Mouse (Mus musculus) limb, embryonic 11.5 days (tissue): ENCODE results near the gene Map3k6. TPM values are rescaled to one million over a fixed set of nuclear protein-coding genes. Genes with fewer than 3 reads are reported as not detected.

ENCODE experiments used
- ATAC-seq: fragments of 200-750 bp; cut with Nextera tagmentation; 2 replicates; pipeline ENCODE4 v1.8.0; 2017; ENCODE audit warnings: low read depth; ENCODE audit not compliant: insufficient number of reproducible peaks, low FRiP score, low TSS enrichment
- DNase-seq: peaks from one replicate; pipeline ENCODE4 v3.0.0-alpha.2; 2015; ENCODE audit warnings: low spot score
- H3K27ac ChIP-seq: fragments of 300-500 bp; sonication (generic); replicated peaks from 2 replicates; pipeline ENCODE4 v1.5.1; 2014; ENCODE audit warnings: low read depth, mild to moderate bottlenecking, low read length
- H3K27me3 ChIP-seq: fragments of 300-500 bp; sonication (generic); 2 replicates; pipeline ENCODE4 v1.6.1; 2014; ENCODE audit warnings: mild to moderate bottlenecking, low read length, mixed read lengths; ENCODE audit not compliant: control insufficient read depth, insufficient read depth
- H3K36me3 ChIP-seq: fragments of 300-500 bp; sonication (generic); 2 replicates; pipeline ENCODE4 v1.6.1; 2014; ENCODE audit warnings: mild to moderate bottlenecking, low read length, moderate library complexity, mixed read lengths; ENCODE audit not compliant: control insufficient read depth, insufficient read depth
- H3K4me1 ChIP-seq: fragments of 300-500 bp; sonication (generic); 2 replicates; pipeline ENCODE4 v1.6.1; 2014; ENCODE audit warnings: low read length, mixed read lengths; ENCODE audit not compliant: control insufficient read depth, insufficient read depth
- H3K4me2 ChIP-seq: fragments of 300-500 bp; sonication (generic); 2 replicates; pipeline ENCODE4 v1.6.1; 2014; ENCODE audit warnings: low read depth, mild to moderate bottlenecking, moderate library complexity; ENCODE audit not compliant: severe bottlenecking
- H3K4me3 ChIP-seq: fragments of 300-500 bp; sonication (generic); 2 replicates; pipeline ENCODE4 v1.5.1; 2014; ENCODE audit warnings: low read depth, low read length
- H3K9ac ChIP-seq: fragments of 300-500 bp; sonication (generic); 2 replicates; pipeline ENCODE4 v1.6.1; 2014; ENCODE audit warnings: mild to moderate bottlenecking, low read length
- H3K9me3 ChIP-seq: fragments of 300-500 bp; sonication (generic); 2 replicates; pipeline ENCODE4 v1.6.1; 2016; ENCODE audit warnings: low read length; ENCODE audit not compliant: control insufficient read depth
- WGBS: fragments of 180-500 bp; shearing (Covaris S2); extraction: QIAGEN DNeasy Blood & Tissue Kit; methylation state at CpG from one replicate; pipeline ENCODE4 v1.1.7; 2014; 5-methylcytosine and 5-hydroxymethylcytosine counted together
- polyA plus RNA-seq: library from polyadenylated mRNA; unstranded; fragments of >200 nt; fragmentation: Nextera tagmentation; extraction: Ambion mirVana; gene quantifications from 2 replicates; pipeline ENCODE4 v1.2.1, GENCODE M21; 2014

Map3k6 gene
- polyA plus RNA-seq, 1 experiment from 2014 or later = 1.7 TPM

DNA sequence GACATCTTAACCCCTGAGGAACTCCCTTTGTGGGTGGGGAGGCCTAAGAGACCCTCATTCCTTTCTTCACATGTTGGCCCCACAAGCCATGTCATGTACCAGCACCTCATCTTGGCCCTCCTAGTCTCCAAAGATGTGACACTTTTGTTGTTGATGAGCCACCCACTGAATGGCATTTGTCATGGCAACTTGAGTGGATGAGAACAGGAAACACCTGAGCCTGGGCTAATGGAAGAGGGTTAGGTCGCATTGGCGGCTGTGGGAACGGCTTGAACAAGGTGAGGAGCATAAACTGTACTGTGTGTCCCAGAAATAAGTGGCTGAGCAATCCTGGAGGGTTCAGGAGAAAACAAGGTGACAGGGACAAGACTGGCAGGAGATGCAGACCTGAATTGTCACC is 28.3 kb downstream of the Map3k6 start:
- DNase-seq = no peak
- no peak overlapping the region for H3K4me3 ChIP-seq
- H3K27me3 ChIP-seq = no peaks in the 10 kb centered on the region
- peaks cover 38% of the 10 kb centered on the region for H3K36me3 ChIP-seq
- no peaks in the 10 kb centered on the region; the same call in 1 of the 2 replicates for H3K9me3 ChIP-seq
- no peak for ATAC-seq
- no peak overlapping the region for H3K9ac ChIP-seq
- H3K4me2 ChIP-seq = no peak overlapping the region
- no peaks in the 10 kb centered on the region for H3K4me1 ChIP-seq
- H3K27ac ChIP-seq = no peak overlapping the region
- WGBS = 94% methylated on average over 3 of the region's 3 CpGs

- H3K9me3 ChIP-seq = no peaks in the 10 kb centered on the region; the same call in 1 of the 2 replicates
- H3K9ac ChIP-seq = no peak overlapping the region
- no peaks in the 10 kb centered on the region for H3K27me3 ChIP-seq
- H3K4me2 ChIP-seq = no peak overlapping the region
- no peak overlapping the region for H3K27ac ChIP-seq
- 93% methylated on average over 3 of the region's 3 CpGs for WGBS
- DNase-seq (no peak), ATAC-seq (no peak)
- peaks cover 35% of the 10 kb centered on the region for H3K36me3 ChIP-seq
- no peak overlapping the region for H3K4me3 ChIP-seq
- H3K4me1 ChIP-seq = no peaks in the 10 kb centered on the region
Measured at GRCm38 (mm10) chr4:133269596-133269995, 29.0 kb downstream of the Map3k6 start.

DNA sequence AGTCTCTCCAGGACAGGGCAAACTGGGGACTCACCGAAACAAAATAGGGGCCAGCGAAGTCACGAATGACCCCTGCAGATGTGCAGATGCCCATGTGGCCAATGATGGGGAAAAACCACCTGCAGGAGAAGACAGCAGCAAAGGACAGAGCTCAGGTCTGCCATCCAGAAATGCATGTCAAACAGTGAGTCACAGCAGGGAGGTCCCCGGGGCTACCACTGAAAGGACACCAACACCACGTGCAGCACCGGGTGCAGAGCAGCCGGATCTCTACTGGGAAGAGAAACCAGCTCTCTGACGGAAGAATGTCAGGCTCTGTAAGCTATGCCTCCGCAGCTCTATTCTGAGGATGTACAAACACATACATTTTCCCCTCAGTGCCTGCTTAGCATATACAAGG is 30.3 kb downstream of the Map3k6 start:
- ATAC-seq = no peak
- H3K4me1 ChIP-seq = no peaks in the 10 kb centered on the region
- no peaks in the 10 kb centered on the region for H3K9me3 ChIP-seq
- no peak overlapping the region for H3K4me2 ChIP-seq
- H3K9ac ChIP-seq = no peak overlapping the region
- H3K27me3 ChIP-seq = no peaks in the 10 kb centered on the region
- H3K4me3 ChIP-seq = no peak overlapping the region
- WGBS = 93% methylated on average over 9 of the region's 9 CpGs
- no peak for DNase-seq
- H3K36me3 ChIP-seq = peaks cover 23% of the 10 kb centered on the region
- no peak overlapping the region for H3K27ac ChIP-seq

DNA sequence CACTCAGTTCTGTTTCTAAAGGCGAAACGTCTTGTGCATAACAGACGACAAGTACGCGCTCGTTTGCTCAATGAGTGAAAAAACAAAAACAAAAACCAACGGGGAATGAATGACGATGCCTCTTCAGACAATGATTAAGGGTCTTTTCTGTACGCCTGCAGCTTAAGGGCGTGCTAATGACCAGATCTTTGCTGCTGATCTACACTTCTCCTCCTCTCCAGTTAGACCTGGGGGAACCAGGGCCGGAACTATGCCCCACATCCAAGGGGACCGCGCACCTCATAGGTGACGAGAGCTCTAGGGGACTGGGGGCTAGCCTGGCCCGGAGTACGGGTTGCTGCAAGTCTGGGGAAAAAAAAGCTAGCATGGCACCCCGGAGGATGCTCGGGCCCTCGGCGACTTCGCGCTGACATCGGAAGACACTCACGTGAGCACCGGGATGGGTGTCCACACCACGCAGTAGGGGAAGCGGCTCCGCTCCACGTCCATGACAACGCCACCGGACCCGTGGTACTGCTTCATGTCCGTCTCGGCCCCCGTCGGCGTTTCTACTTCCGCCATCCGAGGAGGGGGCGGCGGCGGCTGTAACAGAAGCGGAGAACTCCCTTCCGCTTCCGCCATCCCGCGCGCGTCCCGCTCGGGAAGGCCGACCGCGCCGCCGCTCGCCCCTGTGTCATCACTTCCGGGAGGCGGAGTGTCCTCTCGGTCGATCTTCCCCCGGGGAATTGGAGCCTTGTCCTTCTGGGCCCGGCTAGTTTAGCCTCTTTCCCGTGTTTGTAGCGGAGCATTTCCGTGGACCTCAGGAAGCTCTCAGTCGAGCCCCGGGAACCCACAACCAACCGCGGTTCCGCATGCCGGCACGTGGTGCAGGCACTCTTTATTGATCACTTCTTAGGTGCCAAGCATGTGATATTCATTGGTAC is 36.7 kb downstream of the Map3k6 start, which contains the start of gene Tmem222:
Gene Tmem222 (minus strand): TSS at position 689 of the 923 bp plus-strand sequence.
- WGBS = under 1% methylated on average over 73 of the region's 73 CpGs
- H3K36me3 ChIP-seq = no peaks in the 10 kb centered on the region; the same call in 1 of the 2 replicates

DNA sequence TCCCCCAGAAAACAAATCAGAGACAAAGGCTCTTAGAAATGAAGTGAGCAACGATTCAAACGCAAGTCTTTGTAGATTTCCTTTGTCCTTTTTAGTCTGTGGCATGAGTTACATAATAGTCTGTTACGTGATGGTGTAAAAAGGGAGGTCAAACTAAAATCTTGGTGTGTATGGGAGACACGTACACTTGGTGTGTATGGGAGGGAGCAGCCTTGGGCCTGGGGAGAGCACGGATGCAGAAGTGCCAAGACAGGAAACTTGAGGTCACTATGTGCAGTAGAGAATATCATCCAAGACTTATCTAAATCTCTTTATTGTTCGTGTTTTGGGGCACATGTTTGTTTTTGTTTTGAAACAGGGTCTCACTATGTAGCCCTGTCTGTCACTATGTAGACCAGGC is 37.4 kb downstream of the Map3k6 start:
- 30% methylated on average over 6 of the region's 6 CpGs for WGBS
- H3K27me3 ChIP-seq = no peaks in the 10 kb centered on the region
- no peaks in the 10 kb centered on the region for H3K9me3 ChIP-seq
- ATAC-seq = no peak
- peak overlapping the region; percentile 68 for H3K9ac ChIP-seq
- H3K27ac ChIP-seq = peak overlapping the region; percentile 91
- no peaks in the 10 kb centered on the region; the same call in 1 of the 2 replicates for H3K36me3 ChIP-seq
- no peak for DNase-seq
- H3K4me2 ChIP-seq = peak overlapping the region; percentile 56
- peak overlapping the region; percentile 64 for H3K4me3 ChIP-seq
- H3K4me1 ChIP-seq = peaks cover 24% of the 10 kb centered on the region

More for the DNA sequence above, 36.7 kb downstream of the Map3k6 start, which contains the start of gene Tmem222:
- ATAC-seq (peak; percentile 80), DNase-seq (peak; percentile 97)
- peak within 1 kb of the TSS; percentile 64 for H3K4me3 ChIP-seq
- H3K27ac ChIP-seq = peak within 1 kb of the TSS; percentile 91
- peak within 1 kb of the TSS; percentile 68 for H3K9ac ChIP-seq
- peaks cover 19% of the 10 kb centered on the region for H3K4me1 ChIP-seq
- H3K4me2 ChIP-seq = peak within 1 kb of the TSS; percentile 56
- H3K9me3 ChIP-seq = no peaks in the 10 kb centered on the region
- no peaks in the 10 kb centered on the region for H3K27me3 ChIP-seq

GRCm38 (mm10) chr4:133278482-133278881 is 37.9 kb downstream of the Map3k6 start:
- WGBS = 89% methylated on average over 3 of the region's 3 CpGs
- DNase-seq = no peak
- peak overlapping the region; percentile 91; the same call in 1 of the 2 replicates for H3K27ac ChIP-seq
- 0 out of 2 replicates have a peak overlapping the region, but pooled peaks have one; percentile 56 for H3K4me2 ChIP-seq
- no peaks in the 10 kb centered on the region for H3K9me3 ChIP-seq
- H3K4me3 ChIP-seq = no peak overlapping the region
- no peak for ATAC-seq
- H3K9ac ChIP-seq = no peak overlapping the region
- no peaks in the 10 kb centered on the region; the same call in 1 of the 2 replicates for H3K36me3 ChIP-seq
- H3K4me1 ChIP-seq = peaks cover 28% of the 10 kb centered on the region
- H3K27me3 ChIP-seq = no peaks in the 10 kb centered on the region

- no peak for DNase-seq
- ATAC-seq = no peak
- Histone ChIP-seq H3K4me1 (peaks cover 27% of the 10 kb centered on the region), H3K27ac (peak overlapping the region; percentile 94), H3K9ac (peak overlapping the region; percentile 47), H3K36me3 (no peaks in the 10 kb centered on the region), H3K4me2 (peak overlapping the region; percentile 43), H3K4me3 (no peak overlapping the region), H3K9me3 (no peaks in the 10 kb centered on the region), H3K27me3 (no peaks in the 10 kb centered on the region)
- WGBS = 25% methylated on average over 7 of the region's 7 CpGs
Measured at GRCm38 (mm10) chr4:133281513-133281912, 40.9 kb downstream of the Map3k6 start.

DNA sequence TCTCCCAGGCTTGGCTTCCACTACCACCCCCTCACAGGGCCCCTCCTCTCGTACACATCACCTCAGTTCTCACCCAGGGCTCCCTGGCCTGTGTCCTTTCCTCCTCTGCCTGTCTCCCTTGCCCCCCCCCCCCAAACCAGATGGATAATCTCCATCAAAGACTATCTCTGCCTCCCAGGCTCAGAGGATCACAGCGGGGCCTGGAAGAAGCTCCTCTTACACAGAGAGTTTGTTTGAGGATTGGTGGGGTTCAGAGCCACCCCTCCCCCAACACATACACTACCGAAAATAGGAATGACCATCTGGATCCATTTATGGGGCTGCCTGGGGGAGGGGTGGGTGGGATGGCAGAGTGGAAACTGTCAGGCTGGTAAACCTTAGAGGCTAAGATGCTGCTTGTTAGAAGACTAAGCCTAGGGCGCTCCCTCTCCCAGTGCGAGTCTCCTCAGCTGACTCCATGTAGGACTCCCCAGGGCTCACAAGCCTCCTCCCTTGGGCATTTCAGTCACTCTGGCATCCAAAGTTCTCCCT is 41.4 kb downstream of the Map3k6 start:
- Histone ChIP-seq H3K4me1 (peaks cover 24% of the 10 kb centered on the region), H3K4me2 (peak overlapping the region; percentile 43), H3K9me3 (no peaks in the 10 kb centered on the region), H3K36me3 (no peaks in the 10 kb centered on the region), H3K4me3 (0 out of 2 replicates have a peak overlapping the region, but pooled peaks have one; percentile 7), H3K27me3 (no peaks in the 10 kb centered on the region), H3K27ac (peak overlapping the region; percentile 94), H3K9ac (peak overlapping the region; percentile 47)
- ATAC-seq (peak; percentile 73), DNase-seq (peak; percentile 80)
- WGBS = 5% methylated on average over 5 of the region's 5 CpGs
